9 mouse cellular contexts compared by ENCODE assay signal in the genomic region with DNA sequence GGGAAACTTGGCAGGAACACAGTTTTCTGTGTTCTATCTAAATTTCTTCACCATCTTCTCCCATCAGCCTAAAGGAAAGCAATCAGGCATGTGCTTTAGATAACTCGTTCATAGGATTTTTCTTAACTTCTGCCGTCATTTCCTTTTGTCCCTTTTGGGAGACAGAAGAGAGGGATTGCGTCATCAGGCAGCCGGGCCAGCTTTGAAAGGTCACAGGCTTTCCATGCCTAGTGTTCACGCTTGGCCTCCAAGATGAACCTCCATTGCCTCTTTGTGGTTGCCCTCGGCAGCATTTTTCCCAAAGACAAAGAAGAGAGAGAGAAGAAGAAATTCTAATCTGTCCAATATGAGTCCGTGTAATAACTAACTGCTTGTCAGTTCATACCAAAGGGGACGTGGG.
DNase-seq lines count a peak whose midpoint lies in the region; ATAC-seq and TF ChIP-seq lines count a peak whose summit lies in the region.
"Had no signal": no experiment of that assay in that cellular context is flagged by ENCODE, and none has a peak within 500 bp of the region (broad histone marks: within the 10 kb centered on the region; RNA-seq: fewer than 3 reads in every experiment).

No protein-coding gene starts in this region.

- H3K27ac ChIP-seq in forebrain, embryonic 10.5 days, result peak overlapping the region; percentile 56
- no peak overlapping the region for H3K27ac ChIP-seq in forebrain, embryonic 12.5 days
- H3K27ac ChIP-seq in kidney, postnatal 0 days, result no peak overlapping the region
- H3K27ac ChIP-seq: liver, embryonic 15.5 days had no signal

- DNase-seq in forebrain, embryonic 10.5 days (ENCODE audit: extremely low spot score, low spot score), result no peak
- DNase-seq in kidney, postnatal 0 days (ENCODE audit: low spot score), result peak; percentile 48
- no peak for DNase-seq in kidney, postnatal 10 days
- peak; percentile 63 to 74 for DNase-seq in adrenal gland, postnatal 36 days
- DNase-seq in heart, postnatal 4 days, result peak; percentile 42
- no peak for DNase-seq in right cerebral cortex, postnatal 4 days
- DNase-seq in cerebellum, postnatal 4 days (ENCODE audit: low spot score in 2 of 2), result no peak

- H3K9ac ChIP-seq in forebrain, embryonic 12.5 days, result no peak overlapping the region
- no peak overlapping the region for H3K9ac ChIP-seq in kidney, postnatal 0 days (ENCODE audit: low read depth, low read length)
- H3K9ac ChIP-seq: liver, embryonic 15.5 days had no signal

- no peak overlapping the region for H3K4me3 ChIP-seq in forebrain, embryonic 10.5 days
- no peak overlapping the region for H3K4me3 ChIP-seq in forebrain, embryonic 12.5 days (replicated peaks)
- no peak overlapping the region for H3K4me3 ChIP-seq in kidney, postnatal 0 days (replicated peaks; ENCODE audit: low read depth, low read length)
- H3K4me3 ChIP-seq: liver, embryonic 15.5 days had no signal

- H3K36me3 ChIP-seq in forebrain, embryonic 10.5 days (replicated peaks), result peaks cover 25% of the 10 kb centered on the region
- H3K36me3 ChIP-seq in forebrain, embryonic 12.5 days (replicated peaks), result peaks cover 8% of the 10 kb centered on the region; the same call in 1 of the 2 replicates
- H3K36me3 ChIP-seq in kidney, postnatal 0 days (ENCODE audit: insufficient read depth, low read length), result no peaks in the 10 kb centered on the region
- H3K36me3 ChIP-seq: liver, embryonic 15.5 days had no signal

- no peaks in the 10 kb centered on the region for H3K9me3 ChIP-seq in forebrain, embryonic 10.5 days
- no peaks in the 10 kb centered on the region for H3K9me3 ChIP-seq in forebrain, embryonic 12.5 days
- no peaks in the 10 kb centered on the region for H3K9me3 ChIP-seq in kidney, postnatal 0 days (replicated peaks; ENCODE audit: low read length)
- H3K9me3 ChIP-seq: liver, embryonic 15.5 days had no signal

- no peak for ATAC-seq in forebrain, embryonic 12.5 days (ENCODE audit: low FRiP score)
- ATAC-seq in kidney, postnatal 0 days (replicated peaks; ENCODE audit: low FRiP score, low read depth), result no peak

- no peak overlapping the region for H3K4me2 ChIP-seq in forebrain, embryonic 12.5 days
- no peak overlapping the region for H3K4me2 ChIP-seq in kidney, postnatal 0 days (ENCODE audit: low read length)
- H3K4me2 ChIP-seq: liver, embryonic 15.5 days had no signal

- WGBS in forebrain, embryonic 10.5 days, result 43% methylated on average over 8 of the region's 8 CpGs
- 29% methylated on average over 8 of the region's 8 CpGs for WGBS in forebrain, embryonic 12.5 days
- 40% methylated on average over 8 of the region's 8 CpGs for WGBS in kidney, postnatal 0 days

- peaks cover 38% of the 10 kb centered on the region for H3K4me1 ChIP-seq in forebrain, embryonic 10.5 days
- peaks cover 22% of the 10 kb centered on the region for H3K4me1 ChIP-seq in forebrain, embryonic 12.5 days
- peaks cover 25% of the 10 kb centered on the region for H3K4me1 ChIP-seq in kidney, postnatal 0 days (replicated peaks; ENCODE audit: insufficient read depth, low read length)

- no peaks in the 10 kb centered on the region; the same call in 1 of the 2 replicates for H3K27me3 ChIP-seq in forebrain, embryonic 10.5 days (ENCODE audit: poor library complexity, severe bottlenecking)
- H3K27me3 ChIP-seq in forebrain, embryonic 12.5 days, result no peaks in the 10 kb centered on the region
- H3K27me3 ChIP-seq in kidney, postnatal 0 days (ENCODE audit: insufficient read depth, low read length), result no peaks in the 10 kb centered on the region
- H3K27me3 ChIP-seq: liver, embryonic 15.5 days had no signal

- TF ChIP-seq CTCF in kidney, postnatal 0 days (IDR thresholded peaks at IDR 0.05; ENCODE audit: low read depth), result no peak

Comparison
In these comparisons a context has a peak if more than half of its experiments do, and no peak if none do; other contexts are left out.
1. DNase-seq: peak in kidney, postnatal 0 days (single experiment), adrenal gland, postnatal 36 days (2 of 2) and heart, postnatal 4 days (single experiment); none in forebrain, embryonic 10.5 days (single experiment), kidney, postnatal 10 days (single experiment), right cerebral cortex, postnatal 4 days (single experiment) and cerebellum, postnatal 4 days (0 of 2).